Mouse (Mus musculus) neural tube, embryonic 13.5 days (tissue): ENCODE measurements around the gene Hivep3. TPM values are rescaled to one million over a fixed set of nuclear protein-coding genes. Genes with fewer than 3 reads are reported as not detected.

ENCODE experiments used
- ATAC-seq: fragments of 200-750 bp; cut with Nextera tagmentation; 2 replicates; pipeline ENCODE4 v1.8.0; 2017; ENCODE audit warnings: low read depth, mild to moderate bottlenecking, moderate TSS enrichment, moderate library complexity
- H3K27ac ChIP-seq: fragments of 300-500 bp; sonication (generic); replicated peaks from 2 replicates; pipeline ENCODE4 v1.5.1; 2015; ENCODE audit warnings: moderate library complexity, mild to moderate bottlenecking, inconsistent platforms
- H3K27me3 ChIP-seq: fragments of 300-500 bp; sonication (generic); 2 replicates; pipeline ENCODE4 v1.6.1; 2015; ENCODE audit warnings: mild to moderate bottlenecking, inconsistent platforms
- H3K36me3 ChIP-seq: fragments of 300-500 bp; sonication (generic); 2 replicates; pipeline ENCODE4 v1.6.1; 2015; ENCODE audit warnings: mild to moderate bottlenecking, inconsistent platforms
- H3K4me1 ChIP-seq: fragments of 300-500 bp; sonication (generic); replicated peaks from 2 replicates; pipeline ENCODE4 v1.6.1; 2015; ENCODE audit warnings: inconsistent platforms
- H3K4me2 ChIP-seq: fragments of 300-500 bp; sonication (generic); 2 replicates; pipeline ENCODE4 v1.6.1; 2015; ENCODE audit warnings: inconsistent platforms, mild to moderate bottlenecking, moderate library complexity
- H3K4me3 ChIP-seq: fragments of 300-500 bp; sonication (generic); 2 replicates; pipeline ENCODE4 v1.5.1; 2015; ENCODE audit warnings: mild to moderate bottlenecking, inconsistent platforms
- H3K9ac ChIP-seq: fragments of 300-500 bp; sonication (generic); 2 replicates; pipeline ENCODE4 v1.6.1; 2015; ENCODE audit warnings: moderate library complexity, mild to moderate bottlenecking, inconsistent platforms
- H3K9me3 ChIP-seq: fragments of 300-500 bp; sonication (generic); 2 replicates; pipeline ENCODE4 v1.6.1; 2016; ENCODE audit warnings: inconsistent platforms
- WGBS: fragments of 180-500 bp; shearing (Covaris S2); methylation state at CpG from one replicate; pipeline ENCODE4 v1.1.7; 2015; 5-methylcytosine and 5-hydroxymethylcytosine counted together
- polyA plus RNA-seq: library from polyadenylated mRNA; unstranded; fragments of >200 nt; fragmentation: Nextera tagmentation; extraction: Ambion mirVana; gene quantifications from 2 replicates; pipeline ENCODE4 v1.2.1, GENCODE M21; 2015

The Hivep3 gene
- polyA plus RNA-seq, 1 experiment from 2014 or later = 20.6 TPM

GRCm38 (mm10) chr4:119807359-119807758, 73.8 kb downstream of the Hivep3 start:
- Histone ChIP-seq H3K4me1 (no peaks in the 10 kb centered on the region; the same call in 1 of the 2 replicates), H3K9ac (no peak overlapping the region), H3K27me3 (peaks cover 11% of the 10 kb centered on the region; the same call in 1 of the 2 replicates), H3K4me3 (no peak overlapping the region), H3K36me3 (no peaks in the 10 kb centered on the region), H3K27ac (no peak overlapping the region), H3K9me3 (no peaks in the 10 kb centered on the region), H3K4me2 (no peak overlapping the region)
- 60% methylated on average over 2 of the region's 2 CpGs for WGBS
- ATAC-seq = no peak

- H3K4me2 ChIP-seq = no peak overlapping the region
- H3K27ac ChIP-seq = no peak overlapping the region
- no peaks in the 10 kb centered on the region for H3K36me3 ChIP-seq
- peaks cover 13% of the 10 kb centered on the region; the same call in 1 of the 2 replicates for H3K4me1 ChIP-seq
- ATAC-seq = no peak
- no peak overlapping the region for H3K4me3 ChIP-seq
- no peak overlapping the region for H3K9ac ChIP-seq
- WGBS = 30% methylated on average over 5 of the region's 5 CpGs
- no peaks in the 10 kb centered on the region for H3K9me3 ChIP-seq
- peaks cover 16% of the 10 kb centered on the region; the same call in 1 of the 2 replicates for H3K27me3 ChIP-seq
Measured at GRCm38 (mm10) chr4:119809245-119809644, 75.7 kb downstream of the Hivep3 start.

- no peak for ATAC-seq
- 5% methylated on average over 2 of the region's 2 CpGs for WGBS
- H3K27me3 ChIP-seq = peaks cover 20% of the 10 kb centered on the region; the same call in 1 of the 2 replicates
Measured at GRCm38 (mm10) chr4:119812775-119813174, 79.2 kb downstream of the Hivep3 start.

GRCm38 (mm10) chr4:119813500-119814184, 80.1 kb downstream of the Hivep3 start:
- peak overlapping the region; percentile 64 for H3K4me3 ChIP-seq
- H3K27ac ChIP-seq = peak overlapping the region; percentile 91
- no peaks in the 10 kb centered on the region for H3K36me3 ChIP-seq
- peaks cover 40% of the 10 kb centered on the region for H3K4me1 ChIP-seq
- peak; percentile 12 for ATAC-seq
- no peaks in the 10 kb centered on the region for H3K9me3 ChIP-seq
- peak overlapping the region; percentile 76 for H3K4me2 ChIP-seq
- H3K27me3 ChIP-seq = peaks cover 20% of the 10 kb centered on the region; the same call in 1 of the 2 replicates
- 24% methylated on average over 4 of the region's 12 CpGs for WGBS
- peak overlapping the region; percentile 86 for H3K9ac ChIP-seq

More at GRCm38 (mm10) chr4:119812775-119813174, 79.2 kb downstream of the Hivep3 start:
- Histone ChIP-seq H3K4me2 (no peak overlapping the region), H3K4me3 (no peak overlapping the region), H3K9me3 (no peaks in the 10 kb centered on the region), H3K4me1 (peaks cover 40% of the 10 kb centered on the region), H3K9ac (no peak overlapping the region), H3K27ac (no peak overlapping the region), H3K36me3 (no peaks in the 10 kb centered on the region)

- Histone ChIP-seq H3K36me3 (no peaks in the 10 kb centered on the region), H3K9ac (peak overlapping the region; percentile 86), H3K4me3 (peak overlapping the region; percentile 64), H3K9me3 (no peaks in the 10 kb centered on the region), H3K4me1 (peaks cover 40% of the 10 kb centered on the region), H3K4me2 (peak overlapping the region; percentile 76), H3K27me3 (peaks cover 20% of the 10 kb centered on the region; the same call in 1 of the 2 replicates), H3K27ac (peak overlapping the region; percentile 91)
- ATAC-seq = peak; percentile 74
- 1% methylated on average over 47 of the region's 47 CpGs for WGBS
Measured at GRCm38 (mm10) chr4:119814185-119815132, 80.9 kb downstream of the Hivep3 start.

- Histone ChIP-seq H3K4me1 (peaks cover 40% of the 10 kb centered on the region), H3K9me3 (no peaks in the 10 kb centered on the region), H3K4me2 (peak overlapping the region; percentile 76), H3K36me3 (no peaks in the 10 kb centered on the region), H3K27ac (peak overlapping the region; percentile 91), H3K27me3 (peaks cover 20% of the 10 kb centered on the region; the same call in 1 of the 2 replicates), H3K4me3 (peak overlapping the region; percentile 64), H3K9ac (peak overlapping the region; percentile 86)
- ATAC-seq = peak; percentile 21
- WGBS = 6% methylated on average over 7 of the region's 7 CpGs
Measured at GRCm38 (mm10) chr4:119815133-119815792, 81.7 kb downstream of the Hivep3 start.

- H3K4me1 ChIP-seq = peaks cover 40% of the 10 kb centered on the region
- no peaks in the 10 kb centered on the region for H3K9me3 ChIP-seq
- peaks cover 20% of the 10 kb centered on the region; the same call in 1 of the 2 replicates for H3K27me3 ChIP-seq
- peak overlapping the region; percentile 76 for H3K4me2 ChIP-seq
- peak overlapping the region; percentile 64 for H3K4me3 ChIP-seq
- H3K27ac ChIP-seq = no peak overlapping the region
- ATAC-seq = no peak
- peak overlapping the region; percentile 86; the same call in 1 of the 2 replicates for H3K9ac ChIP-seq
- no peaks in the 10 kb centered on the region for H3K36me3 ChIP-seq
Measured at GRCm38 (mm10) chr4:119815793-119816161, 82.2 kb downstream of the Hivep3 start.

GRCm38 (mm10) chr4:119816620-119817356, 83.2 kb downstream of the Hivep3 start:
- H3K4me2 ChIP-seq = peak overlapping the region; percentile 76
- H3K27me3 ChIP-seq = peaks cover 14% of the 10 kb centered on the region; the same call in 1 of the 2 replicates
- no peaks in the 10 kb centered on the region for H3K9me3 ChIP-seq
- H3K27ac ChIP-seq = peak overlapping the region; percentile 55; the same call in 1 of the 2 replicates
- no peak overlapping the region for H3K4me3 ChIP-seq
- ATAC-seq = no peak
- 0 out of 2 replicates have a peak overlapping the region, but pooled peaks have one; percentile 34 for H3K9ac ChIP-seq
- H3K36me3 ChIP-seq = no peaks in the 10 kb centered on the region
- 23% methylated on average over 7 of the region's 7 CpGs for WGBS
- H3K4me1 ChIP-seq = peaks cover 40% of the 10 kb centered on the region

- Histone ChIP-seq H3K27me3 (no peaks in the 10 kb centered on the region), H3K36me3 (no peaks in the 10 kb centered on the region), H3K4me2 (no peak overlapping the region), H3K9ac (no peak overlapping the region), H3K27ac (no peak overlapping the region), H3K4me3 (no peak overlapping the region), H3K9me3 (no peaks in the 10 kb centered on the region), H3K4me1 (no peaks in the 10 kb centered on the region)
- 85% methylated on average over 3 of the region's 3 CpGs for WGBS
- no peak for ATAC-seq
Measured at GRCm38 (mm10) chr4:119825956-119826355, 92.4 kb downstream of the Hivep3 start.

- WGBS = 73% methylated on average over 3 of the region's 3 CpGs
- no peaks in the 10 kb centered on the region for H3K9me3 ChIP-seq
Measured at GRCm38 (mm10) chr4:119828386-119828785, 94.8 kb downstream of the Hivep3 start.

GRCm38 (mm10) chr4:119828996-119829395, 95.4 kb downstream of the Hivep3 start:
- H3K27ac ChIP-seq = no peak overlapping the region
- WGBS = 87% methylated on average over 4 of the region's 4 CpGs
- H3K4me3 ChIP-seq = no peak overlapping the region
- no peaks in the 10 kb centered on the region for H3K4me1 ChIP-seq
- no peak overlapping the region for H3K9ac ChIP-seq
- no peak for ATAC-seq
- H3K27me3 ChIP-seq = no peaks in the 10 kb centered on the region
- no peaks in the 10 kb centered on the region for H3K36me3 ChIP-seq
- no peaks in the 10 kb centered on the region for H3K9me3 ChIP-seq
- no peak overlapping the region for H3K4me2 ChIP-seq

More at GRCm38 (mm10) chr4:119828386-119828785, 94.8 kb downstream of the Hivep3 start:
- Histone ChIP-seq H3K36me3 (no peaks in the 10 kb centered on the region), H3K4me1 (no peaks in the 10 kb centered on the region), H3K27me3 (no peaks in the 10 kb centered on the region), H3K9ac (no peak overlapping the region), H3K27ac (no peak overlapping the region), H3K4me2 (no peak overlapping the region), H3K4me3 (no peak overlapping the region)
- no peak for ATAC-seq
